Mouse (Mus musculus) liver, adult 2 months (tissue): ENCODE measurements at regions not wholly inside any gene's neighbourhood (a gene's known extent, or its start where the extent isn't known, plus 50 kb on each side); places are given as distances from the start of the nearest gene placed in this dataset.

ENCODE experiments used
- CTCF ChIP-seq: fragments of 200-500 bp; IDR thresholded peaks from 2 replicates; pipeline ENCODE4 v1.5.1; 2011; ENCODE audit warnings: low read depth, low read length, control low read depth
- POLR2A ChIP-seq: fragments of 200-500 bp; IDR thresholded peaks from 2 replicates; pipeline ENCODE4 v1.6.1; 2011; ENCODE audit warnings: low read length, control low read depth; ENCODE audit not compliant: insufficient read depth; ENCODE audit errors: extremely low read depth

DNA sequence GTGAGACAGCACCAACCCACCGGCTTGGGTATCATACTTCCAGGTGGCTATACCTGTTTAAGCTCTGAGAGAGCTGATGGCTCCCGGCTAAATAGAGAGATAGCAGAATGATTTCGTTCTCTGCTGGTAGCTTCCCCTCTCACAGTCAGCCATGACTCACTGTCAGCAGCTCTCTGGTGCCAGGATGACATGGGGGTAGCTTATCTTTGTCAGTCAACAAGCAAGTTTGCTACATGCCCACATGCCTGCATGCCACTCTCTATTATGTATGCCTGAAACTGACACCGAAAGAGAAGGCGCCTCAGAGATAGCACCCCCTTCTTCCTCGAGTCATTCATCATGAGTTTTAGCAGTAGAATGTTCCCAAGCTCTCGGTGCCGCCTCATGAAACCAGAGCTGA, 419.2 kb downstream of the Dmrt2 start:
- TF ChIP-seq POLR2A (no peak), CTCF (no peak)
